Mouse (Mus musculus): ENCODE data around the gene Adam10.

DNA sequence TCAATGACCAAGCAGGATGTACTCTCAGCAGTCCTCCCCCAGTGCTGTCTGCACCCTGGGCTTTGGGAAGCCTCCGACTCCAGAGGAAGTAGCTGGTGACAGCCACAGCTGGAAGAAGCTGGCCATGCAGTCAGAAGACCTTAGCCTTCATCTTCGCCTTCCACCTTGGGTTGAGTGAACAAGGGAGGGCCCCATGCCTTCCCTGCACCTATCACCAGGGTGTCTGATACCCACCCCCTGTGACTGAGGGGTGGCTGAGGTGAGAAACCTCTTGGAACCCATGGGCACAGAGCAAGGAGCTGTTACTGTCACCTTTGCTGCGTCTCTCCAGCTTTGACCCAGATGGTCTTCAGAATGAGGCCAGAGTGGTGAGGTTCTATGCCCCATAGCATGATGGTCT, 123.0 kb downstream of the Adam10 start:
- TF ChIP-seq CTCF (IDR thresholded peaks at IDR 0.05) = no peak
- TF ChIP-seq EP300 (IDR thresholded peaks at IDR 0.05) = no peak
